Mouse (Mus musculus): ENCODE data around the gene Kcnd2.

GRCm38 (mm10) chr6:21701131-21701530 lies 485.8 kb downstream of the Kcnd2 start:
- TF ChIP-seq CTCF (IDR thresholded peaks at IDR 0.05; ENCODE audit: control insufficient read depth, insufficient read depth, low read length), result no peak
- TF ChIP-seq POLR2A (IDR thresholded peaks at IDR 0.05; ENCODE audit: borderline replicate concordance, control insufficient read depth, low read depth, low read length), result no peak

Data from bone marrow, adult 2 months (tissue).